Mouse (Mus musculus): ENCODE measurements around the gene Snd1. TPM values are rescaled to one million over a fixed set of nuclear protein-coding genes. Genes with fewer than 3 reads are reported as not detected.

The Snd1 gene
- total RNA-seq, 2 experiments from 2014 or later = 75.4 to 78.4 TPM

DNA sequence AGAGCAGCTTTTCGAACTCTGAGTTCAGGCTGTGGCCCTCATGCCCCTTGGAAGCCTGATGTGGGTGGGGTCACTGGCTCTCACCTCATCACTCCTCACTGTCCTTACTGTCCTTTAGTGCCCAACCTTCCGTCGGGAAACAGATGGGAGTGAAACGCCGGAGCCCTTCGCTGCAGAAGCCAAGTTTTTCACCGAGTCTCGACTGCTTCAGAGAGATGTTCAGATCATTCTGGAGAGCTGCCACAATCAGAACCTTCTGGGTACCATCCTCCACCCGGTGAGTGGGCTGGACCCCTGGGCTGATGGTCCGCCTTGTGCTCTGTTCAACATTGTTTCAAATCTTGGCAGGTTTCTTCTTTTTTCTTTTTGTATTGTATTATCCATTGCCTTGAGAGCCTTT lies 52.5 kb downstream of the Snd1 start:
- intact Hi-C loops (cut with DNase I) = no loop called here
- no peak for DNase-seq (ENCODE audit: low spot score)

DNA sequence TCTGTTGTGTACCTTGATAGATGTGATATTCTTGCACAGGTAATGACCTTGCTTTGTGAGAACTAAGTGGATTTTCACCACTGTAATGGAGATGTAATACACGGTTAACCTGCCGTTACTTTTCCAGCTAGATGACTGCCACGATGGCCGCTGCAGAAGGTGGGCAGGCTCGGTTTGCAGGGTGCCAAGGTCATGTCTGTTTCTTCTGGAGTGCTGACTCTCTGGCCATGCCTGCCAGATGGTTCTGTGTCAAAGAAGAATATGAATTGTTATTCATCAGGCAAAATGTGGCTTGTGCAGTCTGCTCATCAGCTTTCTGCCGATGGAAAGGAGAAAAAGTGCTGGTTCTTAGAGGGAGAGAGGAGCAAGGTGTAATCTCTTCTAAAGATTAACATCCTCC lies 53.3 kb downstream of the Snd1 start:
- no peak for DNase-seq (ENCODE audit: low spot score)
- intact Hi-C loops (cut with DNase I) = no loop called here

DNA sequence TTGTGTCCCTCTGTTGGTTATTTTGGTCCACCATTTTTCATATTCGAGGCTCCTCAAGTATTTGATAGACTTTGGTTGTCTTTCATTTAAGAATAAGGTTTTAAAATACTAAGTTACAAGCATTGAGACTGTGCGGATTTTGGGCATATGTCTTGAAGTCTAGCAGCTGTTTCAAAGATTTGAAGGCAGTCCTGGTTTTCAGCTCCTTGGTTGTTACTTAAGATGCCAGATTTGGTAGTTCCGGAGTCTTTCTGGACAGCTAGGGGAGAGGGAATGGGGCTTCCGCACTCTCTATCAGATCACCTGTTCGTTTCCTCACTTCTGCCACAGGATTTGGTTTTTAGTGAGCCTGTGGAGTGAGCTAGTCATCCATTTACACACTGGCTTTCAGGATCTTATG lies 61.5 kb downstream of the Snd1 start:
- DNase-seq (ENCODE audit: low spot score) = no peak
- intact Hi-C loops (cut with DNase I) = loop anchor here (10.0 kb wide), 1 partner anchor 368 kb away; no protein-coding TSS in a partner anchor

DNA sequence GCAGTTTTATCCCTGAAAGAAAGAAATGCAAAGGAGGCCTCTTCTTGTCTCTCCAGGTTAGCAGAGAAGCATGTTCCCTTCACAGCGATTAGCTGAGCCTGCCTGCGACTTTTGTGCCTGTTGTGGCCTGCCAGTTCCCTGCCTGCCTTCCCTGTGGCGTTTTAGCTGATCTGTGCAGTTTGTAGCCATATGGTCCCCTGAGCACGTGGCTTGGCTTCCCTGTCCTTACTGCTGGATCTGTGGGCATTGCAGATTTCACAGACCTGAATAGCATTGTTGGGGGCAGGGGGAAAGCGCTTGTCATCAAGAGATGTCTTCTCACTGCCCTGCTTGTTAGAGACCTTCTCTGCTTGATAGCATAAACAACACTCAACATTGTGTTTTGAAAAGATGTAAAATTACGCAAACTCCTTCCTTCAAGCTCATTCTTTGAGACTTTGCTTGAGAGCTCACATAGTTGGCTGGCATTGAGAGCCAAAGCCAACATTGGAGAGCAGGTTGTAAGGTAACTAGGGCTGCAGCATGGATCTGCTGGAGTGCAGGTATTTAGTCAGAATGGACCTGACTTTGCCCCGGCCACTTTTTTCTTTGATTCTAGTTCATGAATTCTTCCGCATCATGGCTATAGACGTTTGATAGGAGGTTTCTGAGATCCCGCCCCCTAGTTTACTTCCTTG lies 63.0 kb downstream of the Snd1 start:
- no peak for DNase-seq (ENCODE audit: low spot score)
- intact Hi-C loops (cut with DNase I) = loop anchor here (10.0 kb wide), 1 partner anchor 367 kb away; no protein-coding TSS in a partner anchor

DNA sequence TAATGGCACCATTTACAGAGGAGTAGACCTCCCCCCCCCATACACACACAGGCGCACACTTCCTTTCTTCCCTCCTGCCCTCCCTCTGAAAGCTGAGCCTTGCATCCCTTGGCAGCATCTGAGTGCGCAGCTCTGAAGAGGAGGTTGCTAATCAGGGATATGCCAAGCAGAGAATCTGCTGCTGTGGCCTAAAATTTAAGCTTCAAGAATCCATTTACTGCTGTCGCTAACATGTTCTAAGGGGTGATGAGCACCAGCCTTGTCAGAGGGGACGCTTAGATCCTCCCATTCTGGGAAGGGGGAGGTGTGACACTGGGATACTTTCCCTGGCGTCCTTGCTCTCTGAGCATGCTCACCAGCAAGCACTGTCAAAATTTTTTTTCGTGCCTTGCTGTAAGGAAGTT lies 67.4 kb downstream of the Snd1 start:
- DNase-seq (ENCODE audit: low spot score) = no peak
- intact Hi-C loops (cut with DNase I) = no loop called here

DNA sequence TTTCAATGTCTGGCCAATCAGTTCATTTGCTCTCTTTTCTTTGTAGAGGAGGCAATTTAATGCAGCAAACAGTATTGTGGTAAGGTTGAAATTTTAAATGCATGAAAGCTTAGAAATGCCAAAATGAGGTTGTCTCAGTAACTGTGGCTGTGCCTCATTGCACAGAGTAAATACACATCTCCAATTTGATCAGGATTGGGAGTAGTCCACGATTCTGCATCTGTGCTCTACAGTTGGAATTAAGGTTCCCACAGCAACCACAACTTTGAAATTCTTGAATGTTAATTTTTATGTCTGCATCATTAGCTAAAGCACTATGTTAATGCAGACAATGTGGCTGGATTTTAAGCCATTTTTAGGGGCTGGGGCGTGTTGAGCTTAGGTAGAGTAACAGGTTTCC lies 72.0 kb downstream of the Snd1 start:
- intact Hi-C loops (cut with DNase I) = no loop called here
- no peak for DNase-seq (ENCODE audit: low spot score)

- intact Hi-C loops (cut with DNase I) = no loop called here
- DNase-seq (ENCODE audit: low spot score) = no peak
These were observed 74.4 kb downstream of the Snd1 start for GRCm38 (mm10) chr6:28549374-28549773.

GRCm38 (mm10) chr6:28550255-28551004 lies 75.5 kb downstream of the Snd1 start:
- intact Hi-C loops (cut with DNase I) = no loop called here
- DNase-seq (ENCODE audit: low spot score) = no peak

DNA sequence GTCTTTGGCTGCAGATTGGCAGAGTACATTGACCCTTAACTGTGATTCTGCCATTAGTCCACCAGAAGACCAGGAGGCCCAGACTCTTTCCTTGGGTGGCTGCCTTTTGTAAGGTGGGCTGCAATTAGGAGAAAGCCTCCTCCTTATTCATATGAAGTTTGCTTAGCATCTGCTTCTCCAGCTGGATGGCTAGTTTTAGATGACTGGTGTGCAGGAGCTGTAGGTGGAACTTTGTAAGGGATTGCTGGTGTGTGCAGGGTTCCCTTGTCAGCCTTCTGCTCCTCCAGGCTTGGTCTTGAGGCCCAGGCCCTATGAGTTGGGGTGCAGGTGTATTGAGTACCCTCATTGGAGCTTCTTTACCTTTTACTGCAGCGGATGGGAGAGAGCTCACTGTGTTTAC lies 79.5 kb downstream of the Snd1 start:
- intact Hi-C loops (cut with DNase I) = no loop called here
- no peak for DNase-seq (ENCODE audit: low spot score)

- no peak for DNase-seq (ENCODE audit: low spot score)
- intact Hi-C loops (cut with DNase I) = no loop called here
These were observed 80.1 kb downstream of the Snd1 start for GRCm38 (mm10) chr6:28555002-28555401.

DNA sequence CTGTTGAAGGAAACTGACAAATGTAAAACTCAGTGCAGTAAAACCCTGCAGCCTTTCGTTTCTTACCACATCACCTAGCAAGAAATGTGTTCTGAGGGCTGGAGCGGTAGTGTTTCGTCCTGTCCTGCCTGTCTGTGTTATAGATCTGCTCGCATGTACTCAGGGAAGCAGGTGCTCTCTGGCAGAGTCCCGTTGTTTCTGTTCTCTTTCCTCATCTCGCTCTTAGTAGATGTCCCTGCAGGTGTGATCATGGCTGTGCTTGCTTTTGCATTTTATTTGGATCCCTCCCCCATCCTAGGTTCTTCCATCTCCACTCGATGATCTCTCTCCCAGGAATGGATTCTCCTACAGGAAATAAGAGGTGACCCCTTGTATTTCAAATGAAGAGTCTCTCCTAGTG lies 80.5 kb downstream of the Snd1 start:
- DNase-seq (ENCODE audit: low spot score) = no peak
- intact Hi-C loops (cut with DNase I) = no loop called here

- intact Hi-C loops (cut with DNase I) = no loop called here
These were observed 82.8 kb downstream of the Snd1 start for GRCm38 (mm10) chr6:28557728-28558127.

DNA sequence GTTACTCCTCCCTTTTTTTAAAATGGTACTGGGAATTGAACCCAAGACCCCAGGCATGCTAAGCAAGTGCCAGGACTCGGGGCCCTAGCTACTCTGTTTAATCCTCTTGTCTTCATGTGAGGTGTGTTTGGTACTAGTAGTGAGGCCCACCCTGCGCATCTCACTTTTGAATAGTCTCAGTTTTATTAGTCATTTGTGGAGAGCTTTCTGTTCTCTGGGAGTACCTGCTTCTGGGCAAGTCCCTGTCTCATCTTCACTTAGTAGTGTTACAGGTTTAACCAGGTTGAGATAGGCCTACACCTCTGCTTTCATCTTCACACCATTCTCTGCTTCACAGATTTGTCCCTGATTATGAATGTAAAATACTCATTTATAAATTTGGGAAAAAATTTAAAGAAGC lies 84.5 kb downstream of the Snd1 start:
- intact Hi-C loops (cut with DNase I) = no loop called here
- DNase-seq (ENCODE audit: low spot score) = no peak

More at GRCm38 (mm10) chr6:28557728-28558127, 82.8 kb downstream of the Snd1 start:
- no peak for DNase-seq (ENCODE audit: low spot score)

DNA sequence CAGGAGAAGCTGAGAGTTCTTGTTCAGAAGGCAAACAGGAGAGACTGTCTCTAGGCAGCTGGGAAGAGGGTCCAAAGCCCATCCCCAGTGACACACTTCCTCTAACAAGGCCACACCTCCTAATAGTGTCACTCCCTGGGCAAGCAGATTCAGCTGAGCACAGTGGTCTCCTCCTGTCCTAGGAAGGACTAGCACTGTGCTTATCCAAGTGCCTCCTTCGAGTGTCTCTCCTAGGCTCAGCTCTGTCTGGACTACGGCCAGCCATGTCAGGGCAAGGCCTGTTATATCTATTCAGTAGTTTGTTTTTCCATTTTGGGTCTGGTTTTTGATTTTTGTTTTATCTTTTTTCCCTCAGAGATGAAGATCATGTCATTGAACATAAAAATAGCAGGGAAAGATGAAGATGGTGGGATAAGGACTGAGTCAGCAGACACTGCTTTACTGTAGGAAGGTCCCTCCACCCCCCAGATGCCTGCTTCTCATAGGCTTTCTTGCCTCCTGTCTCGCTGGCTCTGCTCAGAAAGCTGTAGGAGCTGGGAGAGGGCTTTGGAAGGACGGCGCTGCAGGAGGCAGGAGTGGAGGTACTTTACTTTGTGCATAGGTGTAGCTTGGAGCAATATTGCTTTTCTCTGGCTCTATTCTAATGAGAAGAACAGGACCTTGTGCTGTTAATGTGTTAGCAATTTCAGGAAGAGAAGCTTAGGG lies 86.5 kb downstream of the Snd1 start:
- no peak for DNase-seq (ENCODE audit: low spot score)
- intact Hi-C loops (cut with DNase I) = no loop called here

DNA sequence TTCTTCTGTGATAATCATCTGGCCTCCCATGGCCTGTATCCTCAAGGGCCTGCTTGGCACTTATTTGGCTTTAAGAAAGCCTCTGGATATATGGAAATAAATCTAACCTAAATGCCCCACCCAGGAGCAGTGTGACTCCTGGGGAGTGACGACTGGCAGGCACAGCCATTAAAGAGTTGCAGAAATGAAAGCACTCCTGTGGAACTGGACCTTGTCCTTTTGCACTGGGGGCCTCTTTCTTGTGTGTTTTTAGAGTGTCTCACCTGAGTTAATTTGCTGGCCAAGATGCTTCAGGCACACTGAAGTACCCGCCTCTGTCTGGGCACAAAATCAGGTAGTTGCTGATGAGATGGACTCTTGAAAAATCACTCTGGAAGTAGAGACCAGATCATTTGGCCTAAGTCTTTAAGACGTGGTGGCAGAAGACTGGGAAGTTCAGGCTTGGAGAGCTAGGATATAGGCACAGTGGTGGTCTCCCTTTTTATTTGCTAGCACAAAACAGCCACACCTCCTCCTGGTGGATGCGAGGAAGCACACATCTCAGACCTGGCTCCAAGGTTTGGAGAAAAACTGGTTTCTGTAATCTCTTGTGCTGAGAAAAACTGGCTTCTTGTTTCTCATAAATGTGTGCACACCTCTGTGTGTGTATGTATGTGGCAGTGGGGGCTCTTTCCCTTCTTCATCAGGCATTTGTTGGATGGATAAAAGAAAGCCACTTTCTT lies 87.5 kb downstream of the Snd1 start:
- intact Hi-C loops (cut with DNase I) = no loop called here
- DNase-seq (ENCODE audit: low spot score) = no peak

DNA sequence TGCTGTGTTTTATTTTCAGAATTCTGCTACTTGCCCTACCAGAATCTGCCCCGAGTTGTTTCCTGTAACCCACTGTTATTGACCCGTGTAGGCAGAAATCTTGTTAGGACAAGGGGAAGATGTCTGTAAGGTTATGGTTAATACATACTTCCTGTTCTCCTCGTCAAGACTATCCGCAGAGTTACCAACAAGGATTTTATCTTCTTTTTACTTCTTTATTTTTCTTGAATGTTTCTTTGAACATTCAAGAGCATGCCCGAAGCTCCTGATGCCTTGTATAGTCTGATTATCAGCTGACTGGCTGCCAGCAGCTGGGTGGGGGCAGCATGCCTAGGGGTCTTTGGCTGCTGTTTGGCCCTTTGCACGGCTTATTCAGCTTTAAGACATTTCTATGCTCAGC lies 93.0 kb downstream of the Snd1 start:
- no peak for DNase-seq (ENCODE audit: low spot score)
- intact Hi-C loops (cut with DNase I) = no loop called here

GRCm38 (mm10) chr6:28571946-28572345 lies 97.0 kb downstream of the Snd1 start:
- intact Hi-C loops (cut with DNase I) = no loop called here

DNA sequence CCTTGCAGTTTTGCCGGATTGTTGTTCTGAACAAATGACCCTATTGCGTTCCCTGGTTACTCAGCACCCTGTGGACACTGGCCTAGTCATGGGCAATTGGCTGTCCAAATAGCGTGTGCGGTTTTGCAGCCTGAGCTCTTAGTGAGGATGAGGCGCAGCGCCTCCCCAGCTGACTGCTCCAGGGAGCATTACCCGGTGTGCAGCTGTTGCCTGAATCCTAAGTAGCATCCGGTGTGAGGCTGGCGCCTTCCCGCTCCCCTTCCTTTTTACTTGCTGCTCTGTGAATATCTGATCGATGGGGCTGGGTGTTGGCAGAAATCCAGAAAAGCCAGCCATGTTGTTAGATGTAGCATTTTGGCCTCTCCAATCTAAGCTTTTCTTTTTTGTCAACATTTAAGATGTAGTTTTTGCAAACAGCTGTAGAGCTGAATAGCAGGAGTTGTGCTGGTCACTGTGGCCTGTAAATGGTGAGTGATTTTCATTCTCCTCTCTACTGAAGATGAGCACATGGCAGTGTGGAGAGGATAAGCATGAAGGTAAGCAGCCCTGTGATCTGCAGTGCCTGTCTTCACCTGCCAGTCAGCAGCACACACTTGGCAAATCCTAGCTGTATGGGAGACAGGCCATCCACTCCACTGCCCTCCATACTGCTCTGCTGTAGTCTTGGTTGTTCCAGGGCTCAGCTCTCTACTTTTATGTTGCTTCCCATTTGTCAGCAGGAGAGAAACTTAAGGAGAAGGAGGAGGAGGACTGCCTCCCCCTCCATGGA lies 98.2 kb downstream of the Snd1 start:
- DNase-seq (ENCODE audit: low spot score) = no peak
- intact Hi-C loops (cut with DNase I) = no loop called here

More at GRCm38 (mm10) chr6:28571946-28572345, 97.0 kb downstream of the Snd1 start:
- no peak for DNase-seq (ENCODE audit: low spot score)
